Mouse (Mus musculus) megakaryocyte, embryonic 14.5 days (primary cell): ENCODE measurements around the gene Tbl3. TPM values are rescaled to one million over a fixed set of nuclear protein-coding genes. Genes with fewer than 3 reads are reported as not detected.
A peak's percentile ranks its signal among the peaks of the same experiment; 100 is the strongest.

Experiments
- H3K27me3 ChIP-seq: replicated peaks from 2 replicates; pipeline ENCODE3; 2012; ENCODE audit warnings: inconsistent platforms
- H3K36me3 ChIP-seq: replicated peaks from 2 replicates; pipeline ENCODE3; 2012; ENCODE audit warnings: low read length, inconsistent platforms, mixed read lengths
- H3K4me1 ChIP-seq: 2 replicates; pipeline ENCODE4 v1.6.1; 2012; ENCODE audit warnings: inconsistent platforms
- H3K4me3 ChIP-seq: replicated peaks from 2 replicates; pipeline ENCODE3; 2012; ENCODE audit warnings: moderate library complexity, mild to moderate bottlenecking, inconsistent platforms
- H3K9me3 ChIP-seq: 2 replicates; pipeline ENCODE4 v1.6.1; 2012; ENCODE audit warnings: inconsistent platforms
- FLI1 ChIP-seq: IDR thresholded peaks from 2 replicates; pipeline ENCODE4 v1.6.1; 2012; ENCODE audit warnings: low read length, inconsistent platforms, mixed read lengths
- GATA1 ChIP-seq: IDR thresholded peaks from 3 replicates; pipeline ENCODE4 v1.6.1; 2012; ENCODE audit warnings: mixed read lengths, low read length, inconsistent platforms, borderline replicate concordance
- polyA plus RNA-seq: library from polyadenylated mRNA; stranded (reverse); fragments of >175 nt; gene quantifications from 2 replicates; pipeline ENCODE4 v1.2.3, GENCODE M21; 2012; ENCODE audit warnings: low replicate concordance; ENCODE audit not compliant: insufficient read depth

Tbl3 gene
- polyA plus RNA-seq, 1 experiment: 16.6 TPM

- no peak for TF ChIP-seq FLI1
- TF ChIP-seq GATA1: no peak
- Histone ChIP-seq H3K9me3 (no peaks in the 10 kb centered on the region; the same call in 1 of the 2 replicates), H3K36me3 (no peaks in the 10 kb centered on the region), H3K27me3 (peaks cover 84% of the 10 kb centered on the region), H3K4me3 (no peak overlapping the region), H3K4me1 (peaks cover 26% of the 10 kb centered on the region)
Measured at GRCm38 (mm10) chr17:24654969-24655368, 52.5 kb downstream of the Tbl3 start.

- H3K36me3 ChIP-seq: no peaks in the 10 kb centered on the region
- peaks cover 34% of the 10 kb centered on the region for H3K4me1 ChIP-seq
- TF ChIP-seq FLI1 (no peak), GATA1 (no peak)
- H3K9me3 ChIP-seq: no peaks in the 10 kb centered on the region; the same call in 1 of the 2 replicates
- H3K27me3 ChIP-seq: peaks cover 86% of the 10 kb centered on the region
- H3K4me3 ChIP-seq: peak overlapping the region; percentile 65
Measured at GRCm38 (mm10) chr17:24653967-24654710, 53.3 kb downstream of the Tbl3 start.

GRCm38 (mm10) chr17:24651835-24652234, 55.6 kb downstream of the Tbl3 start:
- no peaks in the 10 kb centered on the region; the same call in 1 of the 2 replicates for H3K9me3 ChIP-seq
- H3K4me1 ChIP-seq: peaks cover 35% of the 10 kb centered on the region
- peaks cover 85% of the 10 kb centered on the region for H3K27me3 ChIP-seq
- no peak overlapping the region for H3K4me3 ChIP-seq
- H3K36me3 ChIP-seq: no peaks in the 10 kb centered on the region
- TF ChIP-seq GATA1 (no peak), FLI1 (no peak)

GRCm38 (mm10) chr17:24650766-24651165, 56.7 kb downstream of the Tbl3 start:
- Histone ChIP-seq H3K4me1 (peaks cover 36% of the 10 kb centered on the region), H3K36me3 (no peaks in the 10 kb centered on the region), H3K27me3 (peaks cover 84% of the 10 kb centered on the region), H3K9me3 (no peaks in the 10 kb centered on the region; the same call in 1 of the 2 replicates), H3K4me3 (no peak overlapping the region)
- no peak for TF ChIP-seq GATA1

GRCm38 (mm10) chr17:24650070-24650616, 57.3 kb downstream of the Tbl3 start, which contains the start of gene Slc9a3r2:
TSS of gene Slc9a3r2 (minus strand) at chr17:24650327.
- Histone ChIP-seq H3K9me3 (no peaks in the 10 kb centered on the region; the same call in 1 of the 2 replicates), H3K36me3 (no peaks in the 10 kb centered on the region), H3K27me3 (peaks cover 90% of the 10 kb centered on the region), H3K4me3 (peak within 1 kb of the TSS; percentile 90), H3K4me1 (peaks cover 42% of the 10 kb centered on the region)
- TF ChIP-seq FLI1 (no peak), GATA1 (no peak)

GRCm38 (mm10) chr17:24649581-24650069, 57.8 kb downstream of the Tbl3 start:
- Histone ChIP-seq H3K27me3 (peaks cover 92% of the 10 kb centered on the region), H3K9me3 (no peaks in the 10 kb centered on the region; the same call in 1 of the 2 replicates), H3K4me3 (peak overlapping the region; percentile 90), H3K36me3 (no peaks in the 10 kb centered on the region), H3K4me1 (peaks cover 47% of the 10 kb centered on the region)
- no peak for TF ChIP-seq GATA1
- TF ChIP-seq FLI1: no peak

GRCm38 (mm10) chr17:24648731-24649377, 58.6 kb downstream of the Tbl3 start:
- H3K4me3 ChIP-seq: no peak overlapping the region
- H3K9me3 ChIP-seq: no peaks in the 10 kb centered on the region; the same call in 1 of the 2 replicates
- H3K4me1 ChIP-seq: peaks cover 52% of the 10 kb centered on the region
- peaks cover 92% of the 10 kb centered on the region for H3K27me3 ChIP-seq
- TF ChIP-seq GATA1 (no peak), FLI1 (no peak)
- no peaks in the 10 kb centered on the region for H3K36me3 ChIP-seq

Other genes starting within 250 kb of the Tbl3 start
- gene E4f1, start 237.3 kb downstream of the Tbl3 start, polyA plus RNA-seq: 9.7 and 18.7 TPM in 2 replicates
- gene Pgp, start 237.3 kb downstream of the Tbl3 start, polyA plus RNA-seq: 48.8 and 102 TPM in 2 replicates
- not detected in 2 replicates for gene Bricd5, start 233.8 kb downstream of the Tbl3 start, polyA plus RNA-seq
- gene Mlst8, start 228.6 kb downstream of the Tbl3 start, polyA plus RNA-seq: 2.3 and 3.7 TPM in 2 replicates
- gene Caskin1, start 219.1 kb downstream of the Tbl3 start, polyA plus RNA-seq: not detected in 2 replicates
- 122 and 123 TPM in 2 replicates for gene Traf7, start 179.7 kb downstream of the Tbl3 start, polyA plus RNA-seq
- gene Rab26, start 173.4 kb downstream of the Tbl3 start, polyA plus RNA-seq: not detected in 2 replicates
- gene Pkd1, start 157.8 kb downstream of the Tbl3 start, polyA plus RNA-seq: 3.5 and 5.6 TPM in 2 replicates
- gene Tsc2, start 75.0 kb downstream of the Tbl3 start, polyA plus RNA-seq: 26.7 and 30.6 TPM in 2 replicates
- 8.2 TPM in 1 of 2 replicates, not detected in the other for gene Nthl1, start 75.0 kb downstream of the Tbl3 start, polyA plus RNA-seq
- 0.85 TPM in 1 of 2 replicates, not detected in the other for gene Slc9a3r2, start 57.3 kb downstream of the Tbl3 start, polyA plus RNA-seq
- gene Npw, start 49.2 kb downstream of the Tbl3 start, polyA plus RNA-seq: 1.1 TPM in 1 of 2 replicates, not detected in the other
- gene Zfp598, start 38.0 kb downstream of the Tbl3 start, polyA plus RNA-seq: 45.3 and 55.8 TPM in 2 replicates
- gene Syngr3, start 17.7 kb downstream of the Tbl3 start, polyA plus RNA-seq: 0.04 TPM in 1 of 2 replicates, not detected in the other
- 47.3 and 53.9 TPM in 2 replicates for gene Gfer, start 11.5 kb downstream of the Tbl3 start, polyA plus RNA-seq
- gene Noxo1, start 11.4 kb downstream of the Tbl3 start, polyA plus RNA-seq: 1.5 and 2.1 TPM in 2 replicates
- 0.74 TPM in 1 of 2 replicates, not detected in the other for gene Rnf151, start 10.4 kb upstream of the Tbl3 start, polyA plus RNA-seq
- 653 and 1,069 TPM in 2 replicates for gene Rps2, start 10.5 kb upstream of the Tbl3 start, polyA plus RNA-seq
- 519 and 729 TPM in 2 replicates for gene Ndufb10, start 16.8 kb upstream of the Tbl3 start, polyA plus RNA-seq
- gene Rpl3l, start 20.2 kb upstream of the Tbl3 start, polyA plus RNA-seq: 0.35 TPM in 1 of 2 replicates, not detected in the other
- gene Msrb1, start 29.0 kb upstream of the Tbl3 start, polyA plus RNA-seq: 19.0 and 40.5 TPM in 2 replicates
- gene Hs3st6, start 45.3 kb upstream of the Tbl3 start, polyA plus RNA-seq: not detected in 2 replicates
- not detected in 2 replicates for gene Meiob, start 96.6 kb upstream of the Tbl3 start, polyA plus RNA-seq
- gene Hagh, start 132.5 kb upstream of the Tbl3 start, polyA plus RNA-seq: 7.5 and 29.1 TPM in 2 replicates
- 2.0 and 2.8 TPM in 2 replicates for gene Fahd1, start 142.7 kb upstream of the Tbl3 start, polyA plus RNA-seq
- 0.25 TPM in 1 of 2 replicates, not detected in the other for gene Igfals, start 158.3 kb upstream of the Tbl3 start, polyA plus RNA-seq
- gene Nubp2, start 178.7 kb upstream of the Tbl3 start, polyA plus RNA-seq: 58.9 and 67.0 TPM in 2 replicates
- gene Spsb3, start 179.0 kb upstream of the Tbl3 start, polyA plus RNA-seq: 18.7 and 57.4 TPM in 2 replicates
- gene Eme2, start 187.4 kb upstream of the Tbl3 start, polyA plus RNA-seq: 5.8 and 10.0 TPM in 2 replicates
- 75.3 and 168 TPM in 2 replicates for gene Mrps34, start 187.5 kb upstream of the Tbl3 start, polyA plus RNA-seq
- 18.4 TPM in 1 of 2 replicates, not detected in the other for gene Nme3, start 188.8 kb upstream of the Tbl3 start, polyA plus RNA-seq
- gene Mapk8ip3, start 229.3 kb upstream of the Tbl3 start, polyA plus RNA-seq: 20.5 and 36.6 TPM in 2 replicates